Mouse (Mus musculus) embryonic facial prominence, embryonic 15.5 days (tissue): ENCODE data around the gene Abhd16a. TPM values are rescaled to one million over a fixed set of nuclear protein-coding genes. Genes with fewer than 3 reads are reported as not detected.

Experiments used
- ATAC-seq: fragments of 200-750 bp; cut with Nextera tagmentation; 2 replicates; pipeline ENCODE4 v1.8.0; 2017; ENCODE audit warnings: low read depth, moderate TSS enrichment; ENCODE audit not compliant: insufficient number of reproducible peaks, low FRiP score, low TSS enrichment
- H3K27ac ChIP-seq: fragments of 300-500 bp; sonication (generic); replicated peaks from 2 replicates; pipeline ENCODE4 v1.5.1; 2015; ENCODE audit warnings: mild to moderate bottlenecking, inconsistent platforms
- H3K27me3 ChIP-seq: fragments of 300-500 bp; sonication (generic); 2 replicates; pipeline ENCODE4 v1.6.1; 2015; ENCODE audit warnings: inconsistent platforms
- H3K36me3 ChIP-seq: fragments of 300-500 bp; sonication (generic); 2 replicates; pipeline ENCODE4 v1.6.1; 2015; ENCODE audit warnings: mild to moderate bottlenecking, inconsistent platforms
- H3K4me1 ChIP-seq: fragments of 300-500 bp; sonication (generic); 2 replicates; pipeline ENCODE4 v1.6.1; 2015; ENCODE audit warnings: inconsistent platforms
- H3K4me2 ChIP-seq: fragments of 300-500 bp; sonication (generic); replicated peaks from 2 replicates; pipeline ENCODE4 v1.6.1; 2015; ENCODE audit warnings: mild to moderate bottlenecking, inconsistent platforms
- H3K4me3 ChIP-seq: fragments of 300-500 bp; sonication (generic); replicated peaks from 2 replicates; pipeline ENCODE4 v1.5.1; 2015; ENCODE audit warnings: mild to moderate bottlenecking, inconsistent platforms
- H3K9ac ChIP-seq: fragments of 300-500 bp; sonication (generic); 2 replicates; pipeline ENCODE4 v1.6.1; 2015; ENCODE audit warnings: inconsistent platforms
- H3K9me3 ChIP-seq: fragments of 300-500 bp; sonication (generic); replicated peaks from 2 replicates; pipeline ENCODE4 v1.6.1; 2016; ENCODE audit warnings: inconsistent platforms
- WGBS: fragments of 180-500 bp; shearing (Covaris S2); methylation state at CpG from one replicate; pipeline ENCODE4 v1.1.7; 2015; 5-methylcytosine and 5-hydroxymethylcytosine counted together
- polyA plus RNA-seq: library from polyadenylated mRNA; unstranded; fragments of >200 nt; fragmentation: Nextera tagmentation; extraction: Ambion mirVana; gene quantifications from 2 replicates; pipeline ENCODE4 v1.2.1, GENCODE M21; 2015

Abhd16a gene
- polyA plus RNA-seq, 1 experiment from 2014 or later: 102 TPM

DNA sequence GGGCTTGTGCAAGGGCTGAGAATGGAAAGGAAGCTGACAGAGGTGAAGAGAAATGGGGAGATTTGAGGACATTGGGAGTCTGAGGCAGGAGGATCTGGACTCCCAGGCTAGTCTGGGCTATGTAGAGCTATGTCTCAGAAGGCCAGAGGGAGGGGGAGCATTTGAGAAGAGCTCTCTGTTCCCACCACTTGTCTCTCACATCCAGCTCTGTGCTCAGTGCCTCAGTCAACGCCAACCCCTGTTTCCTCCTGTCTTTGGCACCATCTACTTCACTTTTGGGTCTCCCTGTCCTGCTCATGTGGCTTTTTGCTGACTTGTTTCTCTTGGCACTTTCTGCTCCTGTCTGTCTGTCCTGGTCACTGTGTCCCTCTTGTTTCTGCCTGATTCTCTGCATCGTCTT lies 11.8 kb upstream of the Abhd16a start:
- Histone ChIP-seq H3K4me1 (peaks cover 25% of the 10 kb centered on the region), H3K4me3 (peak overlapping the region; percentile 10; the same call in 1 of the 2 replicates), H3K27me3 (no peaks in the 10 kb centered on the region), H3K36me3 (no peaks in the 10 kb centered on the region), H3K4me2 (peak overlapping the region; percentile 34), H3K27ac (peak overlapping the region; percentile 51), H3K9ac (no peak overlapping the region), H3K9me3 (no peaks in the 10 kb centered on the region)
- ATAC-seq: no peak
- WGBS: 21% methylated on average over 2 of the region's 2 CpGs

- 16% methylated on average over 14 of the region's 14 CpGs for WGBS
- Histone ChIP-seq H3K36me3 (no peaks in the 10 kb centered on the region), H3K4me2 (peak within 1 kb of the TSS; percentile 34), H3K4me3 (peak within 1 kb of the TSS; percentile 10; the same call in 1 of the 2 replicates), H3K27ac (peak within 1 kb of the TSS; percentile 51), H3K9ac (no peak within 1 kb of the TSS), H3K9me3 (no peaks in the 10 kb centered on the region), H3K27me3 (no peaks in the 10 kb centered on the region), H3K4me1 (peaks cover 25% of the 10 kb centered on the region)
- no peak for ATAC-seq
Measured at GRCm38 (mm10) chr17:35077786-35078233, 11.3 kb upstream of the Abhd16a start, which contains the start of gene Ly6g6d. TSS of gene Ly6g6d (minus strand) at chr17:35078065.

- no peak overlapping the region for H3K4me3 ChIP-seq
- H3K9ac ChIP-seq: no peak overlapping the region
- H3K9me3 ChIP-seq: no peaks in the 10 kb centered on the region
- peaks cover 18% of the 10 kb centered on the region for H3K4me1 ChIP-seq
- no peak overlapping the region for H3K4me2 ChIP-seq
- ATAC-seq: no peak
- H3K36me3 ChIP-seq: no peaks in the 10 kb centered on the region
- H3K27ac ChIP-seq: no peak overlapping the region
- no peaks in the 10 kb centered on the region for H3K27me3 ChIP-seq
- WGBS: 58% methylated on average over 9 of the region's 9 CpGs
Measured at GRCm38 (mm10) chr17:35079778-35080177, 9.3 kb upstream of the Abhd16a start.

DNA sequence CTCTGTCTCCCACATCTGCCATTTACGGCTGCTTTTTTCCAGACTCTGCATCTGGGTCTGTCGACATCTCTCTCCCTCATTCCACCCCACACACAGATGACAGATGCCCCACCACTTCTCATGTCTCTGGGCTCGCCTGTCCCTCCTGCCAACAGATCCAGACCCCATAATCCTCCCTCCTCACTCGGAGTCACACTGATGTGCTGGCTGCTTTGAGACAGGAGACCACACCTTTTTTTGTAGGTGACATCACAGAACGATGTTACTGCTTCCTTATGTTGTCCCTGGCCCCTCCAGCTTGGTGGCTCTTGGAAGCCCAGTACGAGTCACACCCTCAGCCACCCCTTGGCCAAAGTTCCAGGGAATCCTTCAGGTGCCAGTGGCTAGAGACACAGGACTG lies 8.8 kb upstream of the Abhd16a start:
- no peak overlapping the region for H3K4me3 ChIP-seq
- no peak overlapping the region; the same call in 1 of the 2 replicates for H3K9ac ChIP-seq
- peaks cover 18% of the 10 kb centered on the region for H3K4me1 ChIP-seq
- H3K9me3 ChIP-seq: no peaks in the 10 kb centered on the region
- no peak overlapping the region for H3K4me2 ChIP-seq
- H3K27me3 ChIP-seq: no peaks in the 10 kb centered on the region
- H3K27ac ChIP-seq: no peak overlapping the region
- H3K36me3 ChIP-seq: no peaks in the 10 kb centered on the region
- ATAC-seq: no peak
- WGBS: 40% methylated on average over 6 of the region's 6 CpGs

DNA sequence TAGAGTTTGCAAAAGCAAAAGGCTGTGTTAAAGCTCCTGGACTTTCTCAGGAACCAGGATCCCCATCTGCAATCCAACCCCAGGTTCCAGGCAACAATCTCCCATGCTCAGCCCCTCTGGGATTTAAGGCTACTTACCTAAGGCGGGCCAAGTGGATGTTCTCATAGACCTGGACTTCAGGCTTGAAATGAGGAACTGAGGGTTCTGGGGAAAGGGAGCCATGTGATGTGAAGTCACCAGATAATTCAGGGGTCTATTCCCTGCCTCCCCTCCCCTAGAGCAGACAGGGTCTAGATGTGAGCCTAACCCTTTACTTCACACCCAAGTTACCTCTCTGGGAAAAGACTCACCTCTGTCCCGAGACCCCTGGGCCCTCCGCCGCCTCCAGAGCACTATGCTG lies 8.4 kb upstream of the Abhd16a start:
- no peaks in the 10 kb centered on the region for H3K27me3 ChIP-seq
- no peak overlapping the region; the same call in 1 of the 2 replicates for H3K9ac ChIP-seq
- no peak overlapping the region for H3K4me3 ChIP-seq
- no peak overlapping the region for H3K27ac ChIP-seq
- H3K36me3 ChIP-seq: no peaks in the 10 kb centered on the region
- no peak overlapping the region for H3K4me2 ChIP-seq
- peaks cover 18% of the 10 kb centered on the region for H3K4me1 ChIP-seq
- H3K9me3 ChIP-seq: no peaks in the 10 kb centered on the region
- 68% methylated on average over 4 of the region's 4 CpGs for WGBS
- ATAC-seq: no peak

DNA sequence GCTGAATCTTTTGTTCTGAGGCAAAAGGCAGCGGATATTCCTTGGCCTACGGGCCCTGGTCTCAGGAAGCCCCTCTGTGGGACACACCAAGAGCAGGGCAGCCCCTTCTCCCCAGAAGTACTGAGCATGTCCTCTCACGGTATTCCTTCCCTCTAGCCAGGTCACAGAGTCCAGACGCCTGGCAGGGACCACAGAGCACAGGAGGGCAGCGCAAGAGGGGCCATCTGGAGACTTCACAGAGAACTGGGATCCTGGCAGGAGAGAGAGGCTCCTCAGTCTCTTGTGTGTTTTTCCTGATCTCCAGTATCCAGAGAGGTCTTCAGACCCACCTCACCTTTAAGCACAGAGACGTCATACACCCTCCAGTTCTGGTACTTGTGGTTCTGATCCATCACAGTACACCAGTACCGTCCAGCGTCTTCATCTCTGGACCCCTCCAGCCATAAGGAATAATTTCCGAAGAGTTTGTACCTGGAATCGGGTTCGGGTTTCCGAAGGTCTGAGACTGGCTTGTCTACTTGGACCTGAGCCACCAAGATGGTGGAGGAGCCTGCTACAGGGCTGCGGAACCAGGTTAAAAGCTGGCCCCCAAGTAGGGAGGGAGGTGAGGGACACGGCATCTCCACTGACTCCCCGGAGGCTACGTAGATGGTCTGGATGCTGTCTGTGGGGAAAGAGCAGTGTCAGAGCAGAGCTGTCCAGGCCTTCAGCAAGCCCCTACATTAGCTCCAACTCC lies 6.1 kb upstream of the Abhd16a start:
- Histone ChIP-seq H3K4me1 (peaks cover 2% of the 10 kb centered on the region; the same call in 1 of the 2 replicates), H3K27ac (no peak overlapping the region), H3K36me3 (no peaks in the 10 kb centered on the region), H3K4me2 (no peak overlapping the region), H3K9me3 (no peaks in the 10 kb centered on the region), H3K4me3 (no peak overlapping the region), H3K27me3 (no peaks in the 10 kb centered on the region), H3K9ac (no peak overlapping the region)
- ATAC-seq: no peak
- WGBS: 83% methylated on average over 16 of the region's 16 CpGs

GRCm38 (mm10) chr17:35083929-35084497 lies 5.0 kb upstream of the Abhd16a start:
- no peak for ATAC-seq
- H3K36me3 ChIP-seq: no peaks in the 10 kb centered on the region
- H3K4me3 ChIP-seq: no peak overlapping the region
- WGBS: 79% methylated on average over 3 of the region's 3 CpGs
- H3K4me1 ChIP-seq: no peaks in the 10 kb centered on the region
- no peaks in the 10 kb centered on the region for H3K9me3 ChIP-seq
- no peak overlapping the region for H3K27ac ChIP-seq
- no peaks in the 10 kb centered on the region for H3K27me3 ChIP-seq
- H3K4me2 ChIP-seq: no peak overlapping the region
- no peak overlapping the region for H3K9ac ChIP-seq

GRCm38 (mm10) chr17:35085208-35085865 lies 3.7 kb upstream of the Abhd16a start, which contains the start of gene Ly6g6f:
TSS of gene Ly6g6f (minus strand) at chr17:35085610.
- Histone ChIP-seq H3K27ac (no peak within 1 kb of the TSS), H3K4me2 (no peak within 1 kb of the TSS), H3K27me3 (no peaks in the 10 kb centered on the region), H3K9me3 (no peaks in the 10 kb centered on the region), H3K4me1 (peaks cover 6% of the 10 kb centered on the region), H3K36me3 (no peaks in the 10 kb centered on the region), H3K4me3 (no peak within 1 kb of the TSS), H3K9ac (no peak within 1 kb of the TSS)
- ATAC-seq: no peak
- WGBS: 72% methylated on average over 7 of the region's 7 CpGs

GRCm38 (mm10) chr17:35088151-35088550 lies 912 bp upstream of the Abhd16a start:
- Histone ChIP-seq H3K4me2 (no peak overlapping the region), H3K4me3 (no peak overlapping the region), H3K27me3 (no peaks in the 10 kb centered on the region), H3K36me3 (peaks cover 20% of the 10 kb centered on the region), H3K9ac (no peak overlapping the region), H3K4me1 (peaks cover 13% of the 10 kb centered on the region), H3K27ac (no peak overlapping the region), H3K9me3 (no peaks in the 10 kb centered on the region)
- WGBS: 31% methylated on average over 2 of the region's 2 CpGs
- ATAC-seq: no peak

DNA sequence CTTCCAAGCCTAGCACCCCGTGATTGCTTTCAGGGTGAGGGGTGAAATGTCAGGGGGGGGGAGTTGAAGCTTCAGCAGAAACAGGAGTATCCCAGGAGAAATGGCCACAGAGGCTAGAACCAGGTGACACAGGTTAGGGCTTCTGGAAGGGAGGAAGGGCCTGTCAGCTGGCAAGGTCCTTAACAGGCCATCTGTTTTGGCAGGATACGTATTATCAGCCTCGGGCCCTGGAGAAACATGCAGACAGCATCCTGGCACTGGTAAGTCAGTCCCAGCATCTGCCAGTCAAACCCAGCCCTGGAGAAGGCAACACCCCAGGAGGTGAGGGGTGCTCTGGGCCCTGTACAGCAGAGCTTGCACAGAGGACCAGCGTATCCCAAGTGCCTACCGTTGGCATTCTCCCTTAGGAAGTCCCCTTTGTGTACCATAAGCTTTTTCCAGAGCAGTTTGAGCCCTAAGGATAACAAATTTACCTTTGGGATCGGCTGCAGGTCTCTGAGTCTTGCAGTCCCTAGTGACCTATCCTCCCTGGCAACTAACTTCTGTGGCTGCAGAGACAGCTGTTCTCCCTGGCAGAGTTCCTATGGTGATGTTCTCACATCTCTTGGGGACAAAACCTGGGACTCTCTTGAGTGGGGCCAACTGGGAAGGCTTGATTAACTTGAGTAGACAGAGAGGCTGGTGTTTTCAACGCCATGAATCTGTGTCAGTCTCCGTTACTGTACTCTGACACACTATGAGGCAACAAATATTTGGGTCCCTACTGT lies 1.3 kb downstream of the Abhd16a start:
- no peak for ATAC-seq
- WGBS: 59% methylated on average over 8 of the region's 8 CpGs
- H3K4me3 ChIP-seq: peak overlapping the region; percentile 66
- H3K27me3 ChIP-seq: no peaks in the 10 kb centered on the region
- H3K36me3 ChIP-seq: peaks cover 37% of the 10 kb centered on the region
- H3K9me3 ChIP-seq: no peaks in the 10 kb centered on the region
- H3K27ac ChIP-seq: peak overlapping the region; percentile 97
- peak overlapping the region; percentile 58 for H3K4me2 ChIP-seq
- H3K9ac ChIP-seq: peak overlapping the region; percentile 69
- H3K4me1 ChIP-seq: peaks cover 13% of the 10 kb centered on the region
